Mouse (Mus musculus) lung, adult 18-20 months (tissue): ENCODE measurements around the gene Psmb5.
A peak's percentile ranks its signal among the peaks of the same experiment; 100 is the strongest.
"Not testable (repeated sequence)": the region's sequence is repeated elsewhere in the genome, so short reads cannot be mapped to it uniquely, and the experiment has no call there.

Experiments used
- DNase-seq, 2 experiments: peaks; one replicate each; pipeline ENCODE4 v3.0.0; 2022; ENCODE audit warnings: mixed read lengths in 2 of 2

Psmb5 gene

DNA sequence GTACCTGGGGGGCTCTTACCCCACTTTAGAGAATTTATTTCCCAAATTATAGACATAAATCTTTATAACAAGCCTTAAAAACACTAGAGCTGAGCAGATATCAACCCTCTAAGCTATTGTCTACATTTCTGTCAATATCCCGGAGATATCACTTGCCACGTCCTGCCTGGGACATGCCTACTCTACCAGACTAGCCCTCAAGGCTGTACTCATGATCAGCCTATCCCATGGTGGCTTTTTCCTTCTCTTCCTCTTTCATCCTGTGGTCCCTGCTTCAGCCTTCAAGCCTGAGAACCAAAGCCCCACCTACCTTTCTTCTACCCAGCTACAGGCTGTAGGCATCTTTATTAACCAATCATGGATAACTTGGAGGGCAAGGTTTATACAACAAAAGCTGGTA lies 12.0 kb upstream of the Psmb5 start:
- DNase-seq = no peak

DNA sequence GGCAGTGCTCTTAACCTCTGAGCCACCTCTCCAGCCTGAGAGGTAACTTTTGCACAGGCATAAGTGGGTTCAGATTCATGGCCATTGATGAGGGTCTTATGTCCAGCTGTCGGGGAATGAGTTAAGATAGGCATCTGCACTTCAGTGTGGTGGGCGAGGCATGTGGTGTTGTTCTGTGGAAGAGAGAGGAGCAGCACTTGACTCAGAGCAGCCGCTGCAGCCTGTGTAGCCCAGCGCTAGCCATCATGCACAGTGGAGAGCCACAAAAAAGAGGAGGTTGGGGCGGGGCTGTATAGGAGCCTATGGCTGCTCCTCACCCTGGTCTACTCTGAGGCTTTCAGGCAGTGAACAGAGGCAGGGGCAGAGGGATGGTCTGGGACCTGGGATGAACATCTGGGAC lies 10.3 kb upstream of the Psmb5 start:
- DNase-seq = no peak

DNA sequence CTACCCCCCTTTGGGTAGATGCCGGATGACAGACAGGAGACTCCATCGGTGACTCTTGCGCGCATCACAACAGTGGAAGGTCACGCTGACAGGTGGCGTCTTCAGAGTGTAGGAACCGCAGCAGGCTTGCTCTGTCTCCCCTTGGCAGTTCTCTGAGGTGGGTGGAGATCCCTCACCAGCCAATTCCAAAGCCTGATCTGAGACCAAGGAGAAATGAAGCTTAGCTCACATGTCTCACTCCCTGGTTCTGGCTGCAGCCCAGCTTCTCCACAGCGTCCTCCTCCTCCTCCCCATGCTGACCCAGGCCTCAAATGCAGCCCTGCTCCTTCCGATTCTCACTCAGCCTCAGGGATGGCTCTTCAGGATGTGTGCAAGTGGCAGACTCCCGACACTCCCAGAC lies 7.2 kb upstream of the Psmb5 start:
- no peak for DNase-seq

DNA sequence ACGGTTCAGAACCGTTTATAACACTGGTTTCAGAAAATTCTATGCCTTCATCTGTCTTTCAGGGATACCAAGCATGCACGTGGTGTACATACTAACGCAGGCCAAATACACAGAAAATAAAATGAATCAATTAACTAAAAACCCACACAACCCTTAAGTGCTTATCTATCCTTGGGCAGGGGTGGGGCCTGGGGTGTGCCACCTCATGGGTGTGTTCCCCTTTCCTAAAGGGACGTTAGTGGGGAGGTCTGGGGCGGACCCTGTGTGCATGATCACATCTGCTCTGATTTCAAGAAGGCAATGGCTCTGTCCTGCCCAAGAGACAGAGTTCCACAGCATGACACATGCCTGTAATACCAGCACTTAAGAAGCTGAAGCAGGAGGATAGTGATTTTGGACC lies 5.5 kb upstream of the Psmb5 start:
- no peak for DNase-seq

DNA sequence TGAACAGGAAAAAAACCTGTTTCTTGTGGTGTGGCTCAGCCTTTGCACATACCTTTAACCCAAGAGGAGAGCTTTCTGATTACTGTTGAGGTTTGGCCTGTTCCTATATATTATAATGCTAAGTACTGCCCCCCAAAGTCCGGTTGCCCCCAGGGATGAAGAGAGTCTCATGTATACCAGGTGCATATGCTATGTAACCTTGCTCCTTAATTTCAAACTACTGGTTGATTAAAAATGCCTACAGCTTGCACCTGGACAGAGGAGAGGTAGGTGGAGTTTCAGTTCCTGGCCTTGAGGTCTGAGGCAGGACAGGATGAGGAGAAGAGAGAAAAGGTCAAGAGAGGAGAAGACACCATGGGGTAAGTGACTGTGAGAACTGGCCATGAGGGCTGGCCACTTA lies 3.3 kb upstream of the Psmb5 start, which contains the start of gene Psmb11:
Gene Psmb11 (plus strand): TSS at position 301 of the 400 bp plus-strand sequence.
- DNase-seq = no peak

DNA sequence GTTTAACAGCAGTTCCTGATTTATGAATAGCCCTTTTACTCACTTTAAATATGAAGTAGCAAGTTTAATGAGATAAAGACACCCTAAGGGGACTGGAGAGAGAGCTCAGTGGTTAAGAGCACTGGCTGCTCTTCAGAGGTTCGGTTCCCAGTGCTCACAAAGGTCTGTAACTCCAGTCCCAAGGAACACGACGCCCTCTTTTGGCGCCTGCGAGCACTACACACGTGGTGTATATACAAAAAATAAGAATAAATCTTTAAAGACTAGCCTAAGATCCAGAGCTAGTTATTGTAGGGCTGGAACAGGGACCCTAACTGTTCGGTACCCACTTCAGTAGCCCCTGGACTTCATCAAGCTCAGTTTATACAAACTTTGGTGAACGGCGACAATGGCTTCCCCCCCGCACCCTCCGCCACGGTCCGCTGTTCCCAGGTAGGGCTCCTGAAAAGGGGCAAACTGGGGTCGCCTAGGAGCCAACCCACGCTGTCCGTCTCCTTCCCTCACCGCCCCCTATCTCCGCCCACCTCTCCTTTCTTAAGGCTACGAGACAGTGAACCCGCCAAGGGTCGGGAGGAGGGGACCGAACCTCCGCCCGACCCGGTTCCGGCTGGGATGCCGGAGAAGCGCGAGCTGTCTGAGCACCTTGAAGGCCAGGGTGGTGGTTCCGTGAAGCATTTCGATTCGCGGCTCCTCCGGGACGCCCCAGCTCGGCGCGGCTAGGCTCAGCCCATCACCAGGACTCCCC lies 498 bp downstream of the Psmb5 start:
- no peak for DNase-seq

DNA sequence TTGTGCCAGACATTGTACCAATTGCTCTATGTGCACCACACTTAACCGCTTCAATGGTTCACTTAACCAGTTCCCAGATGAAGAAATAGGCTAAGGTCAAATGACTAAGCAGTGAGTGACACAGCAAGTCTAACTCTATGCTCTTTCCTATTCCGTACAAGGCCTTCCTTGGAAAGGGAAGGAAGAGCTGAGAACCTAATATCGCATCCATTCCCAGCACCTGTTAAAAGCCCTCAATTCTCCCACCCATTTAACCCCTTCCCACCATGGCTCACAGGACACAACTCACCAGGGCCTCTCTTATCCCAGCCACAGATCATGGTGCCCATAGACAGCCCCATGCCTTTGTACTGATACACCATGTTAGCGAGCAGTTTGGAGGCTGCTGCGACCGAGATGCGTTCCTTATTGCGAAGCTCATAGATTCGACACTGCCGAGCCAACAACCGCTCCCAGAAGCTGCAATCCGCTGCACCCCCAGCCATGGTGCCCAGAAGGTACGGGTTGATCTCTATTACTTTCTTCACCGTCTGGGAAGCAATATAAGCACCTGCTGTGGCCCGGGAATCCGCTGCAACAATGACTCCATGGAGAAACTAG lies 1.5 kb downstream of the Psmb5 start:
- no peak for DNase-seq

DNA sequence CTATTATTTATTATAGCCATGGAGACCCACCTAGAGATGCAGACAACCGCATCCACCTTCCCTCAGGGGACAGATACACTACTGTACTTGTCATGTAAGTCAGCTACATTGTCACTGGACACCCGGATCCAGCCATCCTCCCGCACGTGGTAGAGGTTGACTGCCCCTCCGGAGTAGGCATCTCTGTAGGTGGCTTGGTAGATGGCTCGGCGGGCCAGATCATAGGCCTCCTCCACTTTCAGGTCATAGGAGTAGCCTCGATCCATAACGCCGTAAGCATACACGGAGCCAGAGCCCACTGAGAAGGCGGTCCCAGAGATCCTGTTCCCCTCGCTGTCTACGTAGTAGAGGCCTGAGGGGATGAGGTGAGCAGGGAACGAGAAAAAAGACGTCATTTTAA lies 3.7 kb downstream of the Psmb5 start:
- DNase-seq = not testable (repeated sequence)

DNA sequence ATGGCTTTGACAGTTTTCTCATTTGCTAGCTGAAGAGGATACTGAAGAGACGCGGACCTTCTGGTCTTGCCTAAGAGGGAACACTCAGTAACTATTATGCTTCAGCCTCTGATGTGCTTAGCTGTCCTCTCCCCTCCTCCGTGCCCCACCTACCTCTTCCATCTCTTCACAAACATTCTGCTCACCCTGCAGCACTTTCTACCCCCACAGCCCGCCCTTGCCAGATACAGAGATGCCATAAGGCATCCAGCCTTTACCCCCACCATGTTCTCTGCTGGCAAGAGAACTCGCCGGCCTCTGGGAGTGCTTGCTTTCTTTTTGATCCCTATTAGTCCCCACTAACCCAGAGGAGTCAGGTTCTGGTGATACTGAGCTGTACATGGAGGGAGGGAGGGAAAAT lies 7.2 kb downstream of the Psmb5 start:
- DNase-seq = no peak

DNA sequence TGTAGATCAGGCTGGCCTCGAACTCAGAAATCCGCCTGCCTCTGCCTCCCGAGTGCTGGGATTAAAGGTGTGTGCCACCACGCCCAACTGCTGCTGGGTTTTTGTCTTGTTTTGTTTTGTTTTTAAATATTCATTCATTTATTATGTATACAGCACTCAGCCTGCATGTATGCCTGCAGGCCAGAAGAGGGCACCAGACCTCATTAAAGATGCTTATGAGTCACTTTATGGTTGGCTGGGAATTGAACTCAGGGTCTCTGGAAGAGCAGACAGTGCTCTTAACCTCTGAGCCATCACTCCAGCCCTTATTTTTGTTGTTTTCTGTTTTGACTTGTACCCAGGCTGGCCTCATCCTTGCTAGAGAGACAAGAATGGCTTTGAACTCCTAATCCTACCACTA lies 7.9 kb downstream of the Psmb5 start:
- DNase-seq = peak in 1 of 2 experiments; percentile 19

DNA sequence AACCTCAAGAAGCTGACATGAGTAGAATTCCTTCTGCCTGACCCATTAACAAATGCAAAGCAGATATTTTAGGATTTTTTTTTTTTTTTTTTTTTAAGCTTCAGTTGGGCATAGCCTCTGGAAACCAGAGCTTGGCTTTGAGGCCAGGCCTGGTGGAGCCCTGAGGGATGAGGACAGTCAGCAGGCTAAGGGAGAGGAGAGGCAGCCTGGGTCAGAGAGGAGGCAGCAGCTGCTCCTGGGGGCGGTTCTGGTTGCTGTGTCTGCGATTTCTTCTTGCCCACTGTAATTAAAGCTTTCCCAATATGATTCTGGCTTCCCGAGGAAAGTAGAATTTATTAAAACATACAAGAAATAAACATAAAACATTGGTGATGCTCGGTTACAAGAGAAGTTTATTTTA lies 8.6 kb downstream of the Psmb5 start:
- DNase-seq = no peak

DNA sequence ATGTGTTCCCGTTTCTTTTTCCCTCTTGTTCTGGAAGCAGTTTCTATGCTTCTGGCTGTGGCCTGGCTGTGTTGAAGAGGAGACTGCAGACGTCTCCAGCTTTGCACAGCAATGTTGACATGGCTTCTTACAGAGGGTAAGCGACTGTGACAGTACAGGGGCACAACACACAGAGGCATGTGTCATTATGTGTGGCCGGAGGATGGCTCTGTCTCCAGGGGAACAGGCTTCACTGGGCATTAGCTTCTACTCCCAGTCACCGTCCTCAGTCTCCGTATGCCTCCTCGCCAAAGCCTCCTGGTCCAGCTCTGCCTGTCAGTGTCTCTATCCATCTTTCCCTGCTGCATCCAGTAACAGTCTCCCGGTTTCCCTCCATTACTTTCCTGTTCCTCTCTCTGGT lies 10.6 kb downstream of the Psmb5 start:
- no peak for DNase-seq

DNA sequence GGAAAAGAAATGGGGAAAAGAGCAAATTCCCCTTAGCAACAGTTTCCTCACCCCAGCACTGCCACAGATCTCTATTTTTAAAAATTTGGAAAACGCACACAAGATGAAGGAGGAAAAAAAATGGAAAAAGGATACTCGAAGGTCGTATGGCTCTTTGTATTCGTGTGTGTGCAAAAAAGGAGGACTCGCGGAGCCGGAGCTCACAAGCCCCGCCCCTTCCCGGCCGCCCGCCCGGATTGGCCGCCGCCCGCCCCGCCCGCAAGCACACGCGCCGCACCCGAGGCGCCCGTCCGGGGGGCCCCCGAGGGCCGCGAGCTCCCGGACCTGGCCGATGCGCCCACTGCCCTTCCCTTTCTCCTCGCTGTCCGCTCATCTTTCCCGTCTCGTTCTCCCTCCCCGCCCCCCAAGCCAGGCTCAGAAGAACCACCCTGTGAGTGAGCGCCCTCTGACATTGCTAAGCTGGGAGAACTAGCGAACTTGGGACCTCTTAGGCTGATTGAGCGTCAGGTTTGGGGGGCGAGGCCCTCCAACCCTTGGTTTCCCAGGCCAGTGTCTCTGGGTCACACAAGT lies 12.0 kb downstream of the Psmb5 start, which contains the start of gene 4931414P19Rik:
Gene 4931414P19Rik (minus strand): TSS at position 242 of the 570 bp plus-strand sequence.
- DNase-seq = peak; percentile 76 to 83

DNA sequence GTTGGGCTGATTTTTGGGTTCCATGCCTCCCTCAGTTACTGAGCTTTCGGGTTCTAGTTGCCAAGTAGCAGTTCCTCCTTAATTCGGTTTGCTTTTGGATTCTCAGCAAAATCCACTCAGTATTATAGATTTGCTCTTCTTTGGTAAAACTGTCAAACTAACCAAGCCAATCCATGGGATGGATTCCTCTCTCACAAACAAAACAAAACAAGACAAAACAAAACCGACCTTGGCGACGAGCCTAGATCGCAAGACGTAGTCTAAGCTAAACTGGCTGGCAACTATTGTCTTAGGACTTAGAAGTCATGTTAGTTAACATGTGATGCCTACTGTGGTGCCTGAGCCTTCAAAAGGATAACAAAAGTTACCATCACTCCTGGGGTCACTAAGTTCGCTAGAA lies 14.1 kb downstream of the Psmb5 start:
- no peak for DNase-seq

DNA sequence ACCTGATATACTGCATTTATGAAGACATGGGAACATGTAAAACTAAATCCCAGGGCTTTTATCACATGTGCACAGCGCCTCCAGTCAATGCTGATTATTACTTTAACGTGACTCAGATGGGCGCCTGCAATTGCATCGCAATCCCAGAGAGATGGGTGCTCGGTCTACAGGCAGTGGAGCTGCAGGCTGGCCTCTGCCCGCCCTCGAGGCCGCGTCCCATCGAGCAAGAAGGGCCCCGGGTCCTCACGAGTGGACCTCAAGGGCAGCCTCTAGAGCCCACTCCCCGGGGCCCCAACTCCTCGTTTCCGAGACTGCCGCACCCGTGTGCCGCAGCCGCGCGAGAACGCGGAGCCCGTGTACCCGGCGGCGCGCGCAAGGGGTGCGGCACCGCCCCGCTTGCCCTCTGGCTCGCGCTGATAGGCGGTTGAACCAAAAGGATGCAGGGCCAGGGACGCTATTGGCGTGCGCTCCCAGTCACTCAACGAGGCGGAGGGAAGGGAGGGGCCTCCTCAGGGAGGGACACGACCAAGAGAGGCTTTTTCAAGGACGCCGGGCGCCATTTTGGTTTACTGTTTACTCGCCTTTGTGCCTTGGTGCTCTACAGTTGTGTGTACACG lies 14.7 kb downstream of the Psmb5 start:
- DNase-seq = peak; percentile 97 to 98

DNA sequence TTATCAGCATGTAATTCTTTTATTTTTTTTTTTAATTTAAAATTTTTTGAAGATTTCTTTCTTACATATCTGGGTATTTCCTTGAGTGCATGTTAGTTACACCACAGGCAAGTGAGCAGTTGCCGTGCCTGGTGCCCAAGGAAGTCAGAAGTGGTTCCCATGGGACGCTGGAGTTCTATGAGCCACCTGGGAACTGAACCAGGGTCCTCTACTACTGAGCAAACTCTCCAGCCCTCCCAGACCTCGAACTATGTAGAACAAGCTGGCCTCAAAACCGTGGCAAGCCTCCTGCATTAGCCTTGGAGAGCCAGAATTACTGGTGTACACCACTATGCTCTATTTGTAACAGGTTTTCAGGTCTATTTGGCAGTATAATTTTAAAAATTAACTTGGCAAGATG lies 15.2 kb downstream of the Psmb5 start:
- DNase-seq = no peak

DNA sequence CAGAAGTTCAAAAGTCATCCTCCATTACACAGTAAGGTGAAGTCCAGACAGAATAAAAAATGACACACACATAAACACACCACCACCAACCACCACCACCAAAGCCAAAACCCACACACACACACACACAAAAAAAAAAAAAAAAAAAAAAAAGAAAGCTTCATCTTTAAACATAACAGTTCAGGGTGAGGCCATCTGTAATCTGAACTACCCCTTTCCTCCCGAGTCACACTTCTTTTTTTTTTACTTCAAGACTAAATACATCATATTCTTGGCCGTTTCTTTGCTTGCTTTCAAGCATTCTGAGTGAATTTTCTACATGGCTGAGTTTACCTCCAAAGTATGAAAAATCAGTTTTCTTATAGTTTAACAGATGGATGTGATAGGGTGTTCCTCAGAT lies 16.2 kb downstream of the Psmb5 start:
- no peak for DNase-seq

DNA sequence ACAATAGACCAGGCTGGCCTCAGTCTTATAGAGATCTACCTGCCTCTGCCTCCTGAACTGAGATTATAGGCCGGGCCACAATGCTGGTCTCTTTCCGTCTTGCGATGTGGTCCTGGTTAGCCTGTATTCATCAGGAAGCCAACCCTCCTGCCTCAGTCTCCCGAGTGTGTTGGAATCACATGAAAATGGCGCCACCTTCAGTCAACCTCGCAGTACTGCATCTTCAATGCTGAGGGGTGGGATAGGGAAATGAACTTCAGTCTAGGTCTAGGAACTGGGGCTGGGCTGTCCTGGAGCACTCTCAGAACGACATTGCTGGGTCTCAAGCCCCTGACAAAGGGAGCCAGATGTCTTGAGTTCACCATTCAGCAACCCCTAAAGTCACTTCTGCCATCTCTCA lies 20.7 kb downstream of the Psmb5 start:
- no peak for DNase-seq

DNA sequence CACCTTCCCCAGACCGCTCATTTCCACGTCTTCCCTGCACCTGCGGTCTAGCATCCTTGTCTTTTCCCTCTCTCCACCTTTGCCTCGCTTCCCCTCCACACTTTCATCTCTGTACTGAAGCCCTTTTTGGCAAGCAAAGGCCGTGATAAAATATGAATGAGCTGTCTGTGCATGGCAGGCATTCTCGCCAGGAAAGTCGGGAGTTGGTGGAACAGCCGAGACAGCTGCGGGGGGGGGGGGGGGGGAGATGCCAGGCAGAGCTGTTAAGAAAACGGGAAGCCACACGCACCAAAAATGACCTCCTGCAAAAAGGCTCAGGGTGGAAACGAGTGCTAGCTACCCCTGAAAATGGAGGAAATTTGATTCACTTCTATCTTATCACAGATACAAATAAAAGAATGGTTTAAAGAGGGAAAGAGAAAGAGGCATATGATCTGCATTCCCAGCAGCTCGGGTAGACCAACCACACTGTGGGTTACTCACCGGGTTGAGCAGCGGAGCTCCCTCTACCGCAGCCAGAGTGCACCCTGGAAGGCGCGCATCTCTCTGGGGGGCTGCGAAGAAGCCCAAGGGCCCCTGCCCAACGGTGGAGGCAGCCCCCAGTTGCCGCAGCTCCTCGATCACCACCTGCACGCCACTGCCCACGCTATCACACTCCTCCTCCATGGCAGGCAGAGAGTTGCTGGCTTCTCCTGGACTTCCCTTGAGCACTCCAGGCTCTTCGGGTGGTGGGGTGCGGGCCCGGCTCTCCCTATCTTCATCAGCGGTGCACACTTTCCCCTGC lies 23.0 kb downstream of the Psmb5 start:
- DNase-seq = no peak

DNA sequence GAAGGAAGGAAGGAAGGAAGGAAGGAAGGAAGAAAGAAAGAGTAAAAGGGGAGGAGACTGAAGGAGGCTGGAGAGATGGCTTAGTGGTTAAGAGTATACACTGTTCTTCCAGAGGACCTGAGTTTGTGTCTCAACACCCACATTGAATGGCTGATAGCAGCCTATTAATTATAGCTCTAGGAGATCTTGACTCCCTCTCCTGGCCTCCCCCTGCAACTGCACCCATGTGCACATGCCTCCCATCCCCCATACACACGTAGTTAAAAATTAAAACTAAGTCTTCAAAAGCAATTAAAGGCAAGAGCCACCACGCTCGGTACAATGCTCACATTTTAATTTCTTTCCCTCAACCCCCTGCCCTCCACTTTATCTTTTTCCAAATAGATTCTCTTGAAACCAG lies 23.8 kb downstream of the Psmb5 start:
- DNase-seq = no peak

DNA sequence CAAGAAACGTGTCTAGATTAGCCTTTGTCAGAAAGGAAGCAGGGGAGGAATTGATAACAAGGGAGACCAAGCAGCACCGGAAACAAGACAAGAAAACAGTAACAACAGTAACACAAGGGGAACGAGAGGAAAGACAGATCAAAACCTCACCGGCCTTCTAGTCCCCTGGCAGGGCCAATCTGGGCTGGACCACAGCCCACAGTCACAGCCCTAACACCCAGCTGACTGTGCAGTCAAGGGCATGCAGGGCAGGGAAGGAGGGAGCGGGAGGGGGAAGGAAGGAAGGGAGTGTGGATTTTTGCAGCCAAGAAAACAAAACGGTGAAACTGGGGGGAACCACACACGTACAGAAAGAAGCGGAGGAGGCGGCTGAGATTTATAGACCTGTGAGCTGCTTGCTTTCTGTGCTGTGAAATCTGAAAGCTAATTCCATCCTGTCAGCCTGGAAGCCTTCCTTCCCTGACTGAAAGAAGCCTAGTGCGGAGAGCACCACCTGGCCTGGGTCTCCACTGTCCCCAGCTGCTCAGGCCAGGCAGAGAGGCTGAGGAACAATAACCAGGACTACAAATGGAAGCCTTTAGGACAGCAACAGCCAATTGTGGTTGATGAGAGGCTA lies 25.4 kb downstream of the Psmb5 start:
- DNase-seq = no peak

DNA sequence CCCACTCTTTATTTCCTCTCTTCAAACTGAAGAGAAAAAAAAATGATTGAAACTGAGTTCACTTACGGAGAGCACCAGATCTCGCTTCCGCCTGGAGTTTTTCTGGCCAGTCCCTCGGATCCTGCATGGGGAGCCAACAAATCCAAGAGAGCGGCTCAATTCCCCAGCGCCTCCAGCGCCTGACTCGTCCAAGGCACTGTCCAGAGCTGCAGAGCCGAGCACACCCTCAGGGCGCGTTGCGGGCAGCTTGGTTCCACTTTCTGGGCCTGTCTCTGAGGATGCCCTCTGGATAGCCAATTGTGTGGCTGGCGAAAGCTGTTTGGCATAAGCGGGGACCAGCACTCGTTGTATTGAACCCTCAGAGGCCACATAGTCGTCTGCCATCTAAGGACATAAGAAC lies 26.8 kb downstream of the Psmb5 start:
- no peak for DNase-seq
